Comparison of ENCODE assay signal across 16 mouse cellular contexts in genomic region chr17:87227878-87228277, GRCm38 (mm10).
"Had no signal": no experiment of that assay in that cellular context is flagged by ENCODE, and none has a peak within 500 bp of the region (broad histone marks: within the 10 kb centered on the region; RNA-seq: fewer than 3 reads in every experiment).

No protein-coding gene starts in this region.

- ATAC-seq: liver, postnatal 0 days had no signal

- H3K36me3 ChIP-seq: liver, embryonic 13.5 days; liver, embryonic 15.5 days; midbrain, embryonic 12.5 days; neural tube, embryonic 12.5 days; stomach, embryonic 15.5 days had no signal

- H3K27ac ChIP-seq: liver, embryonic 13.5 days; liver, embryonic 15.5 days; macrophage; midbrain, embryonic 12.5 days; neural tube, embryonic 12.5 days; stomach, embryonic 15.5 days; stomach, postnatal 0 days had no signal

- H3K9ac ChIP-seq: liver, embryonic 13.5 days; liver, embryonic 15.5 days; liver, postnatal 0 days; midbrain, embryonic 12.5 days; neural tube, embryonic 12.5 days; stomach, embryonic 15.5 days had no signal

- H3K4me3 ChIP-seq: liver, embryonic 13.5 days; liver, embryonic 15.5 days; megakaryocyte, embryonic 14.5 days; midbrain, embryonic 12.5 days; neural tube, embryonic 12.5 days; stomach, embryonic 15.5 days had no signal

- DNase-seq: liver, embryonic 13.5 days; liver, postnatal 0 days; lung, adult 2 months; lung, postnatal 10 days; midbrain, embryonic 14.5 days; right cerebral cortex, postnatal 14 days; thymus, adult 2 months; thymus, postnatal 25 days; thymus, postnatal 4 days had no signal

- H3K27me3 ChIP-seq: liver, embryonic 13.5 days; liver, embryonic 15.5 days; midbrain, embryonic 12.5 days; neural tube, embryonic 12.5 days; stomach, embryonic 15.5 days had no signal

- H3K4me1 ChIP-seq: liver, embryonic 13.5 days; liver, embryonic 15.5 days; midbrain, embryonic 12.5 days; neural tube, embryonic 12.5 days had no signal

- H3K4me2 ChIP-seq: liver, embryonic 13.5 days; liver, embryonic 15.5 days; midbrain, embryonic 12.5 days; neural tube, embryonic 12.5 days; stomach, embryonic 15.5 days had no signal

- H3K9me3 ChIP-seq: liver, embryonic 13.5 days; liver, embryonic 15.5 days; stomach, embryonic 15.5 days had no signal
